Mouse (Mus musculus) adrenal gland (tissue): Measurements from ENCODE around the gene 1110004F10Rik.

Source experiments
- intact Hi-C: fragments of 180-260 bp; cut with DNase I; formaldehyde crosslinking; loops from one replicate; pipeline ENCODE4 v1.15.1; 2025
- long read RNA-seq, 2 experiments: library from polyadenylated mRNA; unstranded; transcript quantifications; one replicate each; pipeline ENCODE4 v2.0.0; 2020; ENCODE audit warnings: borderline replicate concordance in 1 of 2; ENCODE audit not compliant: insufficient replicate concordance in 1 of 2

The 1110004F10Rik gene
- long read RNA-seq, experiment 1, transcript 1110004F10Rik-201 (5 exons, 1,479 nt), result major isoform, 250 of 270 reads
- long read RNA-seq, experiment 1, transcript 1110004F10Rik-203 (5 exons, 927 nt), result minor isoform, 7 of 270 reads
- long read RNA-seq, experiment 1, partial matches to known transcripts, result 9 of 270 reads
- long read RNA-seq, experiment 1, other reads (novel, unspliced or antisense), result 2 of 270 reads
- long read RNA-seq, experiment 2, transcript 1110004F10Rik-201 (5 exons, 1,479 nt), result major isoform, 236 of 273 reads
- long read RNA-seq, experiment 2, transcript 1110004F10Rik-203 (5 exons, 927 nt), result minor isoform, 5 of 273 reads
- long read RNA-seq, experiment 2, transcript 1110004F10Rik-204 (5 exons, 1,430 nt), result minor isoform, 5 of 273 reads
- long read RNA-seq, experiment 2, partial matches to known transcripts, result 17 of 273 reads
- long read RNA-seq, experiment 2, other reads (novel, unspliced or antisense), result 10 of 273 reads

GRCm38 (mm10) chr7:116039196-116039537 lies at the start of gene 1110004F10Rik:
Gene 1110004F10Rik, plus strand, starts transcription at chr7:116039397.
- intact Hi-C loops, result no loop called here

GRCm38 (mm10) chr7:116002726-116003125 lies 36.5 kb upstream of the 1110004F10Rik start:
- intact Hi-C loops, result no loop called here

GRCm38 (mm10) chr7:116029991-116030390 lies 9.2 kb upstream of the 1110004F10Rik start:
- intact Hi-C loops, result loop anchor here (5.0 kb wide), 1 partner anchor 663 kb away; no protein-coding TSS in a partner anchor

DNA sequence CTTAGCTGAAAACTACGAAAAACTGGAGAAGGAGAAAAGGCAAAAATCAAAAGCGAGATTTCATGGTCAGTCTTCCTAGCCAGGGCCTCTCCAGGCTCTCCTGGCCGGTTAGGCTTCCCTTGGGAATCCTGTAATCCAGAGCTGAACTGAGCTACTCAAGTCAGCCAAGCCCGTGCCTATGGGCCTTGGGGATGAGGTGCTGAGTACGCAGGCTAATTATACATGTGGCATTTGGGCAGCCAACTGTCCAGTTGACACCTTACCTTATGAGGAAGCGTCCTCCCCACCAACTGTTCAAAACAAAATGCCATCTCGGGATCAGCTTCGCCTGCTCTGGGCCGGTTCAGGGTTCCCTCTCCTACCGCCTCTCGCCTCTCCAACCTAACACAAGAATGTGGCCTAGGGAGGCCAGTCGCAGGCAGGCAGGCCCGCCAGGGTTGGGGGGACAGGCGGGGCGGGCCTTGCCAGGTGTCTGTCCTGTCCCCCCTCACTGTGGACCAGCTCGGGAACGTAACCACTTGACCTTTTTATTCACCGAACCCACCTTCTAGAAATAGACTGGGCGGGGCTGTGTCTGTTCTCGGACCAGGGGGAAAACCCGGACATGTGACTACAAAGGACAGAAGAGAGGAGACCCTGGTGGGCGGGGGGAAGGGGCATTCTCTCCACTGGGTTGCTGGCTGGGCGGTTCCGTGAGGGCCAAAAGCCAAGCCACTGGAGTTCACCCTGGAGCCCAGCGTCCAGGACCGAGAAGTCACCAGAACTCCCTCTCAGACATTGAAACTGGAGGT lies 8.4 kb upstream of the 1110004F10Rik start:
- intact Hi-C loops, result loop anchor here (5.0 kb wide), 1 partner anchor 663 kb away; no protein-coding TSS in a partner anchor

- intact Hi-C loops, result loop anchor here (5.0 kb wide), 1 partner anchor 664 kb away; no protein-coding TSS in a partner anchor
Measured at GRCm38 (mm10) chr7:116031388-116031717, 7.8 kb upstream of the 1110004F10Rik start.

GRCm38 (mm10) chr7:116031718-116032595 lies 7.2 kb upstream of the 1110004F10Rik start:
- intact Hi-C loops, result loop anchor here (5.0 kb wide), 1 partner anchor 665 kb away; no protein-coding TSS in a partner anchor

DNA sequence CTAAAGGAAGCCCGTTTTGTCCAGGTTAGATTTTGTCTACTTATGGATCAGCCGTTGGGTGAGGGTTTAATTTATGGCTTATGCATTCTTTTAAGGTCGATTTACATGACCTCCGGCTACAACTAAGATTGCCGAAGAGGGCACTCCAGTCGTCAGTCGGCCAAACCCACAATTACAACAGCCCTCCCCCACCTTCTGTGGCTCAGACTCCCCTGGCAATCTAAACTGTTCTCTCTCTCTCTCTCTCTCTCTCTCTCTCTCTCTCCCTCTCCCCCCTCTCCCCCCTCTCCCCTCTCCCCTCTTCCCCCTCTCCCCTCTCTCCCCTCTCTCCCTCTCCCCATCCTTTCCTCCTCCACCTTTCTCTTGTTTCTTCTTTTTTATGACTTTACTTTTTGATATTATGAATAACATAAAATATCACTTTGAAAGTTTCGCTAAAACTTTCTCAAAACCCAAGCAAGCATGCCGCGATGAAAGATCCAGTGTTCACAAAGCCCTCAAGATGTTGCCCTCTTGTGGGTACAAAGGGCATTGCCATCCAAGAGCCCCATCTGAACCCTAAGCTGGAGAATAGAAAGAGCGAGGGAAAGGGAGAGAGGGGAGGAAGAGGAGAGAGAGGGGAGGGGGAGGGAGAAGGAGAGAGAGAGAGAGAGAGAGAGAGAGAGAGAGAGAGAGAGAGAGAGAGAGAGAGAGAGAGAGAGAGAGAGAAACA lies 6.4 kb upstream of the 1110004F10Rik start:
- intact Hi-C loops, result loop anchor here (5.0 kb wide), 1 partner anchor 665 kb away; no protein-coding TSS in a partner anchor

DNA sequence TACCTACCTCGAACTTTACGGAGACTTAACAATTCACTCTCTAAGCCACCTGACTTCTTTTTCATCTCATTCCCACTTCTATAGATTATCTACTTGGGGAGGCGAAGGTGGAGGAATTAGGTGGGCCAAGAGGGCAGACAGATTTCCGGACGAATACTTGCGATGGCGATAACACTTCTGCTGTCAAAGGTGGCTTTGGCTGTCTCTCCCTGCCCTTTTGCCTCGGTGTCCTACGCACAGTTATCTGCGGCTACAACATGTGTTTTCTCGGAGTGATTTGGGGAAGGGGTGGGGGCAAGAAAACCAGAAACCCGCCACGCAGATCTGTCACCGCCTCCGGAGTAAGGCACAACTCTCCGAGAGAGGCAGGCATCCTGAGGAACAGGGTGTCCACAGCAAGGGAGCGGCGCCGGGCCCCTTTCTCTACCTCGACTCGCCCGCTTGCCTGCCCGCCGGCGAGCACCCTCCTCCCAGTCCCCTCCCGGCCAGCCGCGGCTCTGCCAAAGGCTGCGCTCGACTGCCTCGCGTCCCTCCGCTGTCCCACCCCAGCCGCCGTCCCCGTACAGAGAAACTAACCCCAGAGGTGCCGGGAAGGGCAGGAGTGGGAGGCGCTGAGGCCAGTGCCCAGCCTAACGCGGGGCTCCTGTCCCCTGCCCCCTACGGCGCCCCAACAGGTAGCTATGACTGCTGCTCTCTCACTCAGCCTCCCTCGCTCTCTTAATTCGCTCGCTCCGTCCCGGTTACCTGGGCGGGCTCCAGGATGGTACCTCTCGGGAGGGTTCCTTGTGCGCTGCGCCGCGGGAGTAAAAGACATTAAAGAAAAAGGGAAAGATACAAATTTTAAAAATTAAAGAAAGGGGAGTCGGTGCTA lies 5.6 kb upstream of the 1110004F10Rik start:
- intact Hi-C loops, result loop anchor here (2.0 to 5.0 kb wide), 2 partner anchors 666 to 817 kb away; no protein-coding TSS in a partner anchor

GRCm38 (mm10) chr7:116034282-116034758 lies 4.9 kb upstream of the 1110004F10Rik start:
- intact Hi-C loops, result loop anchor here (2.0 to 5.0 kb wide), 2 partner anchors 667 to 818 kb away; no protein-coding TSS in a partner anchor

DNA sequence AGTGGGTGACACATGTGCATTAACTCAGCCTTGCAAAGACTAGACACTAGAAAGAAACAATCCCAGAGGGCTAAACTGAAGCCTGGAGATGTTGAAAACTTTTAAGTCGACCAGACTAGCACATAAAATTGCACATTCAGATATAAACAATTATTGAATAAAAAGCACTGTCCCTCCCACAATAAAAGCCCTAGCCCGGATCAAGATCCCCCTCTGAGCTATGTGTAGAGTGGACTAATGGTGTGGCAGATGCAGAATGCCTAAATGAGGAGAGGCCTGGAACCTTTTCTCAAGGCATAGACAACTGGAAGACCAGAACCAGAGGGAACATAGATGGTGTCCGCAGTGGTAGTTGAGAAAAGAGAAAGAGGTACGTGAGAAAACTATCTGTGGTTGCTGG lies 3.7 kb upstream of the 1110004F10Rik start:
- intact Hi-C loops, result loop anchor here (2.0 kb wide), 1 partner anchor 819 kb away; no protein-coding TSS in a partner anchor

DNA sequence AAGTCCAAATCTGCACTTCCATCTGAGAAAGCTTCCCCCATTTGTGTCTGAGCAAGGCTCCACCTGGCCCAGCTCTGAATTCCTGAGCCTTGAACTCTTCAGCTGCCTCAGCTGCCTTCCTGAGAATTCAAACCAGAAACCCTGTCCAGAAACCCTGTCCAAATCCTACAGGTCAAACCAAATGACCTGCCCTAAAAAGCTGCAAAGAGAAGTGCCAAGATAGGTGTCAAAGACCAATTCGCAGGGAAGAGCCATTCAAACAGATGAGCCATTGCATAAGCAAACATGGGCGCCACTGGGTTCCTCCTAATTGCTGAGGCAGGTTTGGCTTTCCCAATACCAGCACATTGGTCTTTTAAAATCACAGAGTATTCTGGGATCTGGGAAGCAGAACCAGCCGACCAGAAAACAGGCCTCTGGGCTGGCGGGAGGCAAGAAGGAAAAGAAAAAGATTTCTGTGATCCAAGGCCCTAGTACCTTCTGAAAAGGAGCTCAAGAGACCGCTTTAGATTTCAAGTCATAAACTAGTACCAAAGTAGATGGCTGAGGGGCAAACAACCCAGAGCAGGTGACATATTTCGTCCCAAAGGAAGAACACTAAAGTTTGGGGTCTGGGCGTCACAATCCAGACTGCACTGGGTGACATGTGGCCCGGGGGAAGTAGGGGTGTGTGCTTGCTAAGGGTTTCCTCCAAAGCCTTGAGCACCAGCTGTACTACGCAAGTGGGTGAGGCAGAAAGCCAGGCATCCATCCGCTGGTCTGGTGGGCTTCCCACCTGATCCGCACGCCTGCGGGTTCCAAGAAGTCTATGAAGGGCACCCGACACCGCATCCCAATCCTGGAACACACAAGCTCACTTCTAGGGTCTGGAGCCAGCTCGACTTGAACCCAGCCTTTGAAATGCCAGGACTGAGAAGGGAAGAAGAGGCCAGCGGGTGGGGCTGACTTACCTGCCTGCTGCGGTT lies 2.3 kb upstream of the 1110004F10Rik start:
- intact Hi-C loops, result no loop called here

DNA sequence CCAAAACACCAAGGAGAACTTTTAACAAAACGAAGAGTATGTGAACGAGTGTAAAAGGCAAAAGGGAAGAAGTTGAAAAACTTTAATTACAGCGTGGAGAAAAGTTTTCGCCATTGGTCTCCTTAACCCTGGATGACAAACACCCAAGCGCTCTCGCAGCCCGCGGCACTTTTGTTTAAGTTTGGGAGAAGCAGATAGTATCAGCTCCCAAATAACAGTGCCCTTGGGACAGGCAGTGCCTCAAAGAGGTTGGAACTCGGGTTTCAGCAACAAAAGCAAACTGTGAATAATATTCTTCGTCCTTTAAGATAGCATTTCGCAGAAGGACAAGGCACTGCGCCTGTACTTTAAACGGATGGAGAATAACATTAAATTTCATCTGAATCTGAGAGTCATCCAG lies 1.2 kb upstream of the 1110004F10Rik start:
- intact Hi-C loops, result no loop called here

GRCm38 (mm10) chr7:116038511-116038910 lies 686 bp upstream of the 1110004F10Rik start, which contains the start of gene Sox6:
Gene Sox6, minus strand, starts transcription at chr7:116038796.
- intact Hi-C loops, result no loop called here

DNA sequence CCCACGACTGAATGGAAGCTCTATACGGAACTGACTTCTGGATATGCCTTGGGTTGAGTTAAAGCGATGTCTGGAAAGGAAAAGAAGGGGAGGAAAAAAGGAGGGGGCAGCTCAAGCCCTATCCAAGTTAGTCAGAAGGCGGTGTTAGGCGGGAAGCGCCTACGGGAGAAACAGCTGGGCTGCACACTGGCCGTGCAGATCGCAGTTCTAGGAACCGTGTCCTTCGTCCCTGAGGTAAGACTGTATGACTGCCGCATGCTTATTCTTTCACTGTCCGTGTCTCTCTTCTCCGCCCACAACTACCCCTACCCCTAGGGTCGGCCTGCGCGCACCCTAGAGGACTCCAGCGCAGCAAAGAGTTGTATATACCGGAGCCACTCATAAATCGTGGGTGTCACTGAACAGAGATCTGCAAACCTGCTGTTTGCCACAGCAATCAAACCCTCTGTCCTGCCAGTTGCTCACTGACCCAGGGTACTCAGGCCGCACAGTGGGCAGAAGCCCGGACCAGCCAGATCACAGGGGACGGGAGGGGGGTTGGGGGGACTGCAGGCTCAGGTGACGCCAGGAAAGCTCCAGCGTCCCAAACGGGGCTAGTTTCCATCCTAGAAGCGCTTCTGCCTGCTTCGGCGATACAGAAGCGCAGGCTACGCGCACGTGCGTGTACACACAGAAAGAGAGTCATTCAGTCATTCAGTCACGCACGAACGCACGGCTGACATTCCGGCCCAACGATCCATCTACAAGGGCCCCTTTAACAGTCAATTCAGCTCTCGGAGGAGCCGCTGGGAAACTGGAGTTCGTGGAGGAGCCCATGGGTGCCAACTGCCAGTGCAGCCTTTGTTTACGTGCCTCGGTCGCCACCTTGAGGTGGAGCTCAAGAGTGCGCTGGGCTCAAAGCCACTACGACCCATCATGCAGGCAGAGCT lies 605 bp downstream of the 1110004F10Rik start:
- intact Hi-C loops, result loop anchor here (5.0 kb wide), 1 partner anchor 1118 kb away; no protein-coding TSS in a partner anchor

- intact Hi-C loops, result loop anchor here (5.0 kb wide), 1 partner anchor 1118 kb away; no protein-coding TSS in a partner anchor
Measured at GRCm38 (mm10) chr7:116040470-116041019, 1.3 kb downstream of the 1110004F10Rik start.

DNA sequence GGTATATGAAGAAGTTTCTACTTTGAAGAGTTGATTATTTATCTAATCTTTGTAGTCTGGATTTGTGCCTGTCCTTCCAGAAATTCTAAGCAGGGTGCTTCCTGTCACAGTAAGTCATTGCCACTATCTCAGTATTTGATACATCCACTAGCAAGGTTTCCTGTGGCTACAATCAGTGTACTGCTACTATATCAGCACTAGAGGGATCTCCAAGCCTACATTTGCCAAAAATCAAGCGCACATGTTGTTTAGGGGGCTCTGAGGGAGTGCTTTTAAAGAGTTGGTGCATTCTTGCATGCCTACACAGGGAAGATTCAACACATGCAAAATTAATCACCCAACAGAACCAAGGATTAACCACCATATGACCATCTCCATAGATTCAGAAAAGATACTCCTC lies 21.5 kb downstream of the 1110004F10Rik start:
- intact Hi-C loops, result no loop called here
